ENCODE assay signal across 10 mouse cellular contexts in genomic region chr17:27505221-27505881, GRCm38 (mm10). TPM values are rescaled to one million over a fixed set of nuclear protein-coding genes. Genes with fewer than 3 reads are reported as not detected.
DNase-seq lines count a peak whose midpoint lies in the region; ATAC-seq and TF ChIP-seq lines count a peak whose summit lies in the region.
"Had no signal": no experiment of that assay in that cellular context is flagged by ENCODE, and none has a peak within 500 bp of the region (broad histone marks: within the 10 kb centered on the region; RNA-seq: fewer than 3 reads in every experiment).

No protein-coding gene starts in this region.

- H3K4me2 ChIP-seq in midbrain, postnatal 0 days (ENCODE audit: low read depth, low read length, poor library complexity, severe bottlenecking): no peak overlapping the region
- H3K4me2 ChIP-seq in intestine, embryonic 15.5 days (replicated peaks): no peak overlapping the region
- H3K4me2 ChIP-seq in stomach, embryonic 15.5 days: no peak overlapping the region

- peak; percentile 46 for DNase-seq in cerebellum, adult 8-10 months
- peak; percentile 83 for DNase-seq in midbrain, embryonic 10.5 days (ENCODE audit: low spot score)
- no peak for DNase-seq in midbrain, postnatal 0 days (ENCODE audit: low spot score)
- DNase-seq in frontal cortex, postnatal 10 days (ENCODE audit: low spot score in 2 of 2): no peak
- DNase-seq in testis, postnatal 10 days (ENCODE audit: low spot score): no peak

- 14% methylated on average over 10 of the region's 10 CpGs for WGBS in midbrain, embryonic 10.5 days
- 37% methylated on average over 10 of the region's 10 CpGs for WGBS in midbrain, postnatal 0 days
- WGBS in intestine, embryonic 15.5 days: 38% methylated on average over 10 of the region's 10 CpGs
- 34% methylated on average over 10 of the region's 10 CpGs for WGBS in stomach, embryonic 15.5 days

- H3K27ac ChIP-seq in midbrain, embryonic 10.5 days (replicated peaks): peak overlapping the region; percentile 95
- no peak overlapping the region for H3K27ac ChIP-seq in midbrain, postnatal 0 days (ENCODE audit: low read depth, low read length)
- no peak overlapping the region for H3K27ac ChIP-seq in intestine, embryonic 15.5 days
- no peak overlapping the region for H3K27ac ChIP-seq in stomach, embryonic 15.5 days

- H3K4me3 ChIP-seq in midbrain, embryonic 10.5 days: peak overlapping the region; percentile 27
- H3K4me3 ChIP-seq in midbrain, postnatal 0 days (ENCODE audit: low read depth, low read length): no peak overlapping the region
- H3K4me3 ChIP-seq in intestine, embryonic 15.5 days (replicated peaks): no peak overlapping the region
- no peak overlapping the region for H3K4me3 ChIP-seq in stomach, embryonic 15.5 days (replicated peaks)

- ATAC-seq in cerebellum, adult (ENCODE audit: insufficient number of reproducible peaks, low FRiP score, low TSS enrichment): no peak
- no peak for ATAC-seq in midbrain, postnatal 0 days (ENCODE audit: low FRiP score)
- ATAC-seq in intestine, embryonic 15.5 days: peak; percentile 49
- ATAC-seq in stomach, embryonic 15.5 days (ENCODE audit: insufficient read depth, low FRiP score, low read depth): peak; percentile 32; the same call in 1 of the 2 replicates

- peaks cover 100% of the 10 kb centered on the region for H3K4me1 ChIP-seq in midbrain, embryonic 10.5 days
- H3K4me1 ChIP-seq in midbrain, postnatal 0 days (ENCODE audit: insufficient read depth, low read length): peaks cover 13% of the 10 kb centered on the region
- peaks cover 11% of the 10 kb centered on the region for H3K4me1 ChIP-seq in intestine, embryonic 15.5 days (replicated peaks)
- peaks cover 24% of the 10 kb centered on the region for H3K4me1 ChIP-seq in stomach, embryonic 15.5 days

- H3K36me3 ChIP-seq in midbrain, embryonic 10.5 days: no peaks in the 10 kb centered on the region
- no peaks in the 10 kb centered on the region for H3K36me3 ChIP-seq in midbrain, postnatal 0 days (ENCODE audit: insufficient read depth, low read length)
- H3K36me3 ChIP-seq in intestine, embryonic 15.5 days: no peaks in the 10 kb centered on the region
- H3K36me3 ChIP-seq in stomach, embryonic 15.5 days: no peaks in the 10 kb centered on the region

- no peaks in the 10 kb centered on the region for H3K9me3 ChIP-seq in midbrain, embryonic 10.5 days (replicated peaks)
- H3K9me3 ChIP-seq in midbrain, postnatal 0 days (ENCODE audit: low read length): no peaks in the 10 kb centered on the region
- no peaks in the 10 kb centered on the region for H3K9me3 ChIP-seq in intestine, embryonic 15.5 days
- no peaks in the 10 kb centered on the region for H3K9me3 ChIP-seq in stomach, embryonic 15.5 days

- H3K9ac ChIP-seq in midbrain, postnatal 0 days (replicated peaks; ENCODE audit: low read length, poor library complexity, severe bottlenecking): no peak overlapping the region
- no peak overlapping the region for H3K9ac ChIP-seq in intestine, embryonic 15.5 days
- no peak overlapping the region for H3K9ac ChIP-seq in stomach, embryonic 15.5 days

- no peak for TF ChIP-seq CTCF in midbrain, postnatal 0 days (IDR thresholded peaks at IDR 0.05)

- H3K27me3 ChIP-seq in midbrain, embryonic 10.5 days (ENCODE audit: low read depth, poor library complexity, severe bottlenecking): peaks cover 67% of the 10 kb centered on the region
- H3K27me3 ChIP-seq in midbrain, postnatal 0 days (ENCODE audit: insufficient read depth, low read length): no peaks in the 10 kb centered on the region
- peaks cover 66% of the 10 kb centered on the region for H3K27me3 ChIP-seq in intestine, embryonic 15.5 days (replicated peaks)
- H3K27me3 ChIP-seq in stomach, embryonic 15.5 days (replicated peaks): peaks cover 39% of the 10 kb centered on the region

RNA-seq across cellular contexts. Expression of gene Grm4, which starts 15.9 kb away (rescaled TPM):
- polyA plus RNA-seq in midbrain, embryonic 10.5 days (2016; fragmentation: Nextera tagmentation; extraction: Ambion mirVana): 2.8 and 3.5 TPM in 2 replicates
- 37.6 and 54.0 TPM in 2 replicates for total RNA-seq in midbrain, postnatal 0 days (2014; rRNA removed)
- 11.1 and 12.5 TPM in 2 replicates for polyA plus RNA-seq in midbrain, postnatal 0 days (2015; fragmentation: Nextera tagmentation; extraction: Ambion mirVana)
- polyA plus RNA-seq in intestine, embryonic 15.5 days (2015; fragmentation: Nextera tagmentation; extraction: Ambion mirVana): 0.28 and 0.29 TPM in 2 replicates
- 0.15 and 0.35 TPM in 2 replicates for polyA plus RNA-seq in stomach, embryonic 15.5 days (2015; fragmentation: Nextera tagmentation; extraction: Ambion mirVana)
- total RNA-seq: megakaryocyte, adult 5-6 weeks had no signal
- polyA plus RNA-seq: C2C12 had no signal

RNA-seq across cellular contexts. Expression of gene Hmga1, which starts 50.9 kb away (rescaled TPM):
- 620 and 831 TPM in 2 replicates for polyA plus RNA-seq in midbrain, embryonic 10.5 days (2016; fragmentation: Nextera tagmentation; extraction: Ambion mirVana)
- total RNA-seq in midbrain, postnatal 0 days (2014; rRNA removed): 135 and 138 TPM in 2 replicates
- 144 and 154 TPM in 2 replicates for polyA plus RNA-seq in midbrain, postnatal 0 days (2015; fragmentation: Nextera tagmentation; extraction: Ambion mirVana)
- 298 and 307 TPM in 2 replicates for polyA plus RNA-seq in intestine, embryonic 15.5 days (2015; fragmentation: Nextera tagmentation; extraction: Ambion mirVana)
- polyA plus RNA-seq in stomach, embryonic 15.5 days (2015; fragmentation: Nextera tagmentation; extraction: Ambion mirVana): 193 and 215 TPM in 2 replicates

Comparison
In these comparisons a context has a peak if more than half of its experiments do, and no peak if none do; other contexts are left out.
1. DNase-seq: peak in cerebellum, adult 8-10 months (single experiment) and midbrain, embryonic 10.5 days (single experiment); none in midbrain, postnatal 0 days (single experiment), frontal cortex, postnatal 10 days (0 of 2) and testis, postnatal 10 days (single experiment).
2. ATAC-seq: peak in intestine, embryonic 15.5 days (single experiment) and stomach, embryonic 15.5 days (single experiment); none in cerebellum, adult (single experiment) and midbrain, postnatal 0 days (single experiment).